Mouse (Mus musculus) R1 (cell line): ENCODE data around the gene Dirc2.

Experiments
- DNase-seq: peaks from one replicate; pipeline ENCODE4 v3.0.0-alpha.2; 2018; ENCODE audit warnings: low read depth, low spot score

Dirc2 gene

GRCm38 (mm10) chr16:35740357-35740756 is 28.8 kb downstream of the Dirc2 start:
- no peak for DNase-seq

GRCm38 (mm10) chr16:35739548-35739947 is 29.6 kb downstream of the Dirc2 start:
- DNase-seq = no peak

- peak; percentile 66 for DNase-seq
These were observed 30.9 kb downstream of the Dirc2 start for GRCm38 (mm10) chr16:35738096-35738767.

- DNase-seq = peak; percentile 83
These were observed 35.1 kb downstream of the Dirc2 start for GRCm38 (mm10) chr16:35734038-35734437.

GRCm38 (mm10) chr16:35732096-35732495 is 37.1 kb downstream of the Dirc2 start:
- no peak for DNase-seq

GRCm38 (mm10) chr16:35729151-35729738 is 39.9 kb downstream of the Dirc2 start:
- peak; percentile 80 for DNase-seq

- no peak for DNase-seq
These were observed 42.6 kb downstream of the Dirc2 start for GRCm38 (mm10) chr16:35726601-35727000.

- DNase-seq = no peak
These were observed 44.6 kb downstream of the Dirc2 start for GRCm38 (mm10) chr16:35724561-35724960.

GRCm38 (mm10) chr16:35717761-35718160 is 51.4 kb downstream of the Dirc2 start:
- no peak for DNase-seq

GRCm38 (mm10) chr16:35716257-35716656 is 52.9 kb downstream of the Dirc2 start:
- DNase-seq = peak; percentile 71

- no peak for DNase-seq
These were observed 53.4 kb downstream of the Dirc2 start for GRCm38 (mm10) chr16:35715771-35716170.

GRCm38 (mm10) chr16:35715350-35715749 is 53.8 kb downstream of the Dirc2 start:
- no peak for DNase-seq

GRCm38 (mm10) chr16:35714689-35715088 is 54.5 kb downstream of the Dirc2 start:
- no peak for DNase-seq

GRCm38 (mm10) chr16:35713606-35714005 is 55.5 kb downstream of the Dirc2 start:
- no peak for DNase-seq

- no peak for DNase-seq
These were observed 58.2 kb downstream of the Dirc2 start for GRCm38 (mm10) chr16:35711004-35711403.

- no peak for DNase-seq
These were observed 62.2 kb downstream of the Dirc2 start for GRCm38 (mm10) chr16:35707004-35707403.

GRCm38 (mm10) chr16:35704796-35705195 is 64.4 kb downstream of the Dirc2 start:
- peak; percentile 58 for DNase-seq

- no peak for DNase-seq
These were observed 65.1 kb downstream of the Dirc2 start for GRCm38 (mm10) chr16:35703763-35704679.

- no peak for DNase-seq
These were observed 67.3 kb downstream of the Dirc2 start for GRCm38 (mm10) chr16:35701823-35702222.

GRCm38 (mm10) chr16:35696103-35696502 is 73.1 kb downstream of the Dirc2 start:
- DNase-seq = peak; percentile 48

GRCm38 (mm10) chr16:35694250-35694846 is 74.8 kb downstream of the Dirc2 start:
- DNase-seq = no peak

GRCm38 (mm10) chr16:35691606-35692005 is 77.5 kb downstream of the Dirc2 start:
- no peak for DNase-seq
